Mouse (Mus musculus) heart, postnatal 25 days (tissue): ENCODE measurements around the gene Hist1h4f. TPM values are rescaled to one million over a fixed set of nuclear protein-coding genes. Genes with fewer than 3 reads are reported as not detected.
"Not testable (repeated sequence)": the region's sequence is repeated elsewhere in the genome, so short reads cannot be mapped to it uniquely, and the experiment has no call there.

Experiments
- DNase-seq: peaks from one replicate; pipeline ENCODE4 v3.0.0; 2022; ENCODE audit warnings: low spot score
- intact Hi-C: fragments of 180-260 bp; cut with DNase I; formaldehyde crosslinking; loops from one replicate; pipeline ENCODE4 v1.15.1; 2025
- total RNA-seq, 2 experiments: library from RNA; stranded (reverse); gene quantifications; 2 replicates each; pipeline ENCODE4 v1.2.3; 2021

The Hist1h4f gene
- total RNA-seq = 10 to 100 TPM; 33.0 to 46.9 TPM

DNA sequence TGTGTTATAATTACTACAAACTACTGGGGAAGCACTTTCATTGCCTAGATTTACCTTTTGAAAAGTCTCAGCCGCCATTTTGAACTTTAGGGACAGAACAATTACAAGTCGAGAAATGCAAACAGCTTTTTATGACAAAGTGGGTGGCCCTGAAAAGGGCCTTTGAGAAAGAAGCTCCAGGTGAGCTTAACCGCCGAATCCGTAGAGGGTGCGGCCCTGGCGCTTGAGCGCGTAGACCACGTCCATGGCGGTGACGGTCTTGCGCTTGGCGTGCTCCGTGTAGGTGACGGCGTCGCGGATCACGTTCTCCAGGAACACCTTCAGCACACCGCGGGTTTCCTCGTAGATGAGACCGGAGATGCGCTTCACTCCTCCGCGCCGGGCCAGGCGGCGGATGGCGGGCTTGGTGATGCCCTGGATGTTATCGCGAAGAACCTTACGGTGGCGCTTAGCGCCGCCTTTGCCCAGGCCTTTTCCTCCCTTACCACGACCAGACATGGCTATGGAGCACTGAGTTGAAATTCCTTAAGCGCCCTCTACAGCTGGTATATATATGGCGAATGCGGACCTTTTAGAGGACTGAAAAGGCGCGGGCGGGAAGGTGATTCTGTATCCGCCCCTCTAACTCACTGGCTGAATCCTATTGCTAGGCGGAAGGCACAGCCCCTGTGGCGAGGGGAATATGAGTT is at the start of gene Hist1h4f:
Gene Hist1h4f (minus strand): TSS at position 503 of the 689 bp plus-strand sequence.
- intact Hi-C loops = not testable (repeated sequence)
- DNase-seq = peak; percentile 62

DNA sequence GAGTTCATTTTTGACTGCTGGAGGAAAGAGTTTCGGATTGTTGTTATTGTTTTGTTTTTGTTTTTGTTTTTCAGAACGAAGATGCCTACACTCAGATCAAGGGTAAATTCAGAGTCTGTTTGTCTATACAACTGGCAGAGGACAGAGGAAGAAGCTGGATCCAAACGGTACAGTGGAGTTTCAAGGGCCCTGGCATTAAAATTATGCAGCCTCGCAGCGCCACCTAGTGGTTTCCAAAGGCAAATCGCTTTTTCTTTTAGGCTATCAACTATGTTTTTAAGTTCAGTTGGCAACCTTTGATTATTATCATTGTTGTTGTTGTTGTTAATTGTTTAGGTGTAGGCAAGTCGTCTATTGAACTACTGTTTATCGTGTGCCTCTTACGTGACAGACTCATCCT is 46.5 kb upstream of the Hist1h4f start:
- intact Hi-C loops = loop anchor here (2.0 to 5.0 kb wide), 2 partner anchors 71 to 173 kb away; no protein-coding TSS in a partner anchor

DNA sequence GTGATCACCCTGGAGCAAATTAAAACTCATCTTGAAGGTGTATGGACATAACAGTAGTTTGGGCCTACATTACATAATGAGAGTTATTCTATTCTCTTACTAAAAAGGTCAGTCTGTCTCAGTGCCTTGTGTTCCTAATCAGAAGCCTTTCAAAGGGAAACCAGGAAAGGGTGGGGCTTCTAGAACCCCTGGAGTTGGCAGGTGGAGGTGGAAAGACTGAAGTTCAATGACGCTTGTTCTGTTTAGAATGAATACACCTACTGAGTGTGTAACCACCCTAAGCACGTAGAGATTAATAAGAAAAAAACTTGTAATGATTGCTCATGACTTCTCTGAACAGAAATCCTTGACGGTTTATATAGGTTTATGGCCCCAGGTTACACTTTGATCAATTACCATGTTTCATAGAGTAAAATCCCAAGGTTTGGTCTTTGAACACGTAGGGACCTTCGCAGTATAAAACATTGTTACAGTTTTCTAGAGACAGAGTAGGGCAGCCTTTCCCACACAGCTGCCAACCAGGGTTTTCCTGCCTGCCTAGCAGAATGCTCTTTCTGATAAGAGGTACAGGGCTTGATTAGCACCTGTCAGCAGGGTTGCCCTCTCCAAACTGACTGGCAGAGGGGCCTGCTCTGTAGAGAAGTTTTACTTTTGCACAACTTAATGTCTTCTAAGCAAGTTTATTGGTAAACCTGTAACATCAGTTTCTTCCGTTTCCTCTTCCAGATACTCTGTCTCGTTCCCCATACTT is 44.3 kb upstream of the Hist1h4f start:
- DNase-seq = no peak
- intact Hi-C loops = loop anchor here (2.0 to 5.0 kb wide), 2 partner anchors 68 to 171 kb away; no protein-coding TSS in a partner anchor

More for the DNA sequence above, 46.5 kb upstream of the Hist1h4f start:
- peak; percentile 25 for DNase-seq

DNA sequence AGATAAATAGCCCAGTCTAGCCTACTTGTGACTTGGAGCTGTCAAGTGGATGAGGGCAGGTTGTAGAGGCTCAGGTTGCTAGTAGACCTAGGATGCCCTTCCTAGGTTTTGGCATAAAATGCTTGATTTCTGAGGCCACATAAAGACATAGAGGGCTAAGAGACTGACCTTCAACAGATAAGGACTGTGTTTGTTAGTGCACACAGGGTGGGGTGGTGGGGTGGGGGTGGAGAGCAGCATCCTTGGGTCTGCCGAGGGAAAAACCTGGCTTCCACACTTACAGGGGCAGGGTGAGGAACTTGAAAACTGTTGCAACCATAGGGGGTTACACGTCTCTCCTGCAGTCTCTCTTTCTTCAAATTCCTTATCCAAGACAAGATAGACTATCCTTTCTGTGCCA is 43.7 kb upstream of the Hist1h4f start:
- intact Hi-C loops = loop anchor here (5.0 kb wide), 1 partner anchor 68 kb away; no protein-coding TSS in a partner anchor
- DNase-seq = no peak

DNA sequence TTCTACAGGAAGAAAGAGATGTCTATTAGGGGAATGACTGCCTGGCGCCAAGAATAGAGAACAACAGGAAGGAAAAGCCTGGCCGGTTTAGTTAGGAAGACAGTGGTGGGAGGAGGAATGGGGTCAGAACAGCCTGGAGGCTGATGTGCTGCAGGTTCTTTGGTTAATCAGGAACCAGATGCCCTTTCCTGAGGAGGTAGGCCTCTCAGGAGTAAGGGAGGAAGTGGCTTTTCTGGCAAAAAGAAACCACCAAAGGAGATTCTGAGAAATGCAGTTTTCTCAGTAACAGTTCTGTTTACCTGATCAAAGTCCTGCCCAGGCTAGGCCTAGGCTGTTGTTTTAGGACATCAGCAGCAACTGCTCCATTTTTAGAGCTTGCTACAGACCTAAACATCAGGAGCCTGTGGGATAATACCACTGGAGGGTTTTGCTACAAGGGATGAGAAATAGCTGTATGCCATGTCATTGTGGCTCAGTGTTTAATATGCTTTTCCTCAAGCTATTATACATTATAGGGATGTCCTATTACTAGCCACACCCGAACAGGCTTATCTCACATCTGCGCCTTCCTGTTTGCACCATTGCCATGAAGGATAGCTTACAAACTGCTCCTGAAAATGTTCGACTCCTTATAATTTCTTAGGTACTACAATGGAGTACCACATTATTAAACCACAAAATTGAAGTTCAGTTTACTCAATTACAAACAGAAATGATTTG is 41.8 kb upstream of the Hist1h4f start:
- DNase-seq = no peak
- intact Hi-C loops = no loop called here

DNA sequence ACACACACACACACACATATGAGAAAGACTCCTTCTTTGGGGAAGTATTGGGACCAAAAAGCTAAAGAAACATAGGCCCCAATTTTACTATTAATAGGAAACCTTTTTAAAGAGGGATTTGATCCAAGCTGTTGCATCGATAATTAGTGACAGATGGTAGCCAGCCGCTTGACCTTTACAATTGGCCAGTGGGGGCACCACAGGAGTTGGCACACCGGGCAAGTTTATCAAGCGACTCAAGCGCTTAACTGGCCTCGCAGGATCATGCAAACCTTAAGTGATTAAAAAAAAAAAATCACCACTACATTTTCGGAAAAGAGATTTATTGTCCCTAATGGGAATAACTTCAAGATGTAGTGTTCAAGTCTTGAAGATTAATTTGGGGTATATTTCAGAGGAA is 41.2 kb upstream of the Hist1h4f start:
- DNase-seq = no peak
- intact Hi-C loops = no loop called here

DNA sequence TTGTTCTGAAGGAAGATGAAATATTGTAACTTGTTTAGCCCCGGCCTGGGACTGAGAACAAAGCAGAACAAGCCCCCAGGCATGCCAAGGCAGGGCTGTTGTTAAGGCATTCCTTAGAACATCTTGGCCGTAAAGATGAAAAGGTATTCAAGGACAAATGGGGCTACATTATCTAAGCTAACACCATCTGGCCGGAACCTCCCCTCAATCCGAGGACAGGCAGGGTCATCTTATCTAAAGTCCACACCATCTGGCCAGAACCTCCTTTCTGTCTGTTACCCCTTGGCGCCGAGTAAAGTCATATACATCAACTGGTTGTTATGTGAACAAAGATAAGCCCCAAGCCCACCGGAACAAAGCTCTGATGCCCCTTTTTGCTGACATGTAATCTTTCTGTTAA is 40.4 kb upstream of the Hist1h4f start:
- intact Hi-C loops, DNase-seq: not testable (repeated sequence)

DNA sequence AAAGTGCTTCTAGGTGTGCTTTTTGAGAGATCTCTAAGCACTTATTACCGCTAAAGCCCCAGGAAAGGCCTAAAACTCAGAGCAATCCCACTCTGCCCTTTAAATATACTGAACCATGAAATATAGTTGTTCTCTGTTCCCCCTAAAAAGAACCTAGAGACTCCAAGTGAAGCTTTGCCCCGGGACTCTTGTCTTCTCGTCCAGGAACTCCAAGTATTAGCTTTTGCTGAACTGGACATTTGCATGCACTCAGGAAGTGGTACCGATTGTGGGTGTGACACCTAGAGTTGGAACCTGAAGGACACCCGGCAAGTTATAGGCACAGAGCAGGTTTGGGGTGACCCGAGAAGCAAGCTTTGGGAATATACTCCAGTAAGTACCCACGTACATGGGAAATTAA is 39.8 kb upstream of the Hist1h4f start:
- no peak for DNase-seq
- intact Hi-C loops = no loop called here

DNA sequence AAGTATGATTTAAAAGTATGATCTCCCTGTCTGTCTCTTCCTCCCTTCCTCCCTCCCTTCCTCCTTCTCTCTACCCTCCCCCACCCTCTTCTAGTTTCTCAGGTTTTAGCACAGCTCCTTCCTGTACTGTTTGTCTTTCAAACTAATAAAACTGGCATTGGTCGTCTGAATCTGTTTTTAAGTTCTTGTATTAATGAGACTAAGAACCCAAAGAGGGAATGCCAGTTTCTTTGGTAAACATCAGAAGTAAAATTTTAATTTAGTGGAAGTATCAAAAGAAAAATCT is 35.4 kb upstream of the Hist1h4f start:
- intact Hi-C loops = loop anchor here (5.0 kb wide), 2 partner anchors 1545 to 1830 kb away; partner anchors contain the start of genes Hist1h2ag, Hist1h2bj and Hist1h4i
- no peak for DNase-seq

DNA sequence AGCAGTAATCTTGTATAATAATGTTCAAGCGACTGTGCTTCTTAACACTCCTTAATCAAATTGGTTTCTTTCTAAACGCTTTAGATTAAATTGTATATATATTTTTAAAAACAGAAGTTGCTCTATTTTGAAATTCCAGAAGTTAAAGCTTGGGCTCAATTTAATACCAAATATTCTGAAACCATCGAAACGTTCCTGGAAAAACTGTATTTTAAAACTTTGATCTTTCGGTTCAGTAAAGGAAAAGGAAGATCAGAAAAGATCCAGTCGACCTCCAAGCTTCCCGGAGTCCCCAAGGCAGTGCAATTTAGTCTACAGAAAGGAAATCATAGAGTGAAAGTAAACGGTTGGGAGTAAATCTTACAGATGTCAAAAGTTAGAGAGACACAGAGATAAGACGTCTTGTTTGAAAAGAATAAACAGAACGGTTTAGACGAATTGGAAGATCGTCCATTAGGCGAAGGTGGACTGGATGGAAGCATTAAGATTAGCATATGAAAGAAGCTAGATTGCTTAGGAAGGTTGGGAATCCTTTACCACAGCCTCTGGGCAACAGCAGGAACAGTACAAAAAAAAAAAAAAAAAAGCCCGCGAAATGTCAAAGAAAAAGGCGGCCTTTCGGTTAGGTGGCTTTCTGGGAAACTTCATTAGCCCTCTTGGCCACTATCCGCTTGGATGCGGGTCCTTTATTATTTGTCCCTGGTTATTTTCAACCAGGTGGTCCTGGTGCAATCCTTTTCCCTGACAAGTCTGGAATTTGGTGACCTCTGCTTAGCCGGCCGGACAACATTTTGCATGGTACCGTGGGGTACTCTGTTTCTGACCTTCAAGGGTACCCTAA is 34.9 kb upstream of the Hist1h4f start:
- no peak for DNase-seq
- intact Hi-C loops = loop anchor here (5.0 kb wide), 2 partner anchors 1544 to 1829 kb away; partner anchors contain the start of genes Hist1h2ag, Hist1h2bj and Hist1h4i

DNA sequence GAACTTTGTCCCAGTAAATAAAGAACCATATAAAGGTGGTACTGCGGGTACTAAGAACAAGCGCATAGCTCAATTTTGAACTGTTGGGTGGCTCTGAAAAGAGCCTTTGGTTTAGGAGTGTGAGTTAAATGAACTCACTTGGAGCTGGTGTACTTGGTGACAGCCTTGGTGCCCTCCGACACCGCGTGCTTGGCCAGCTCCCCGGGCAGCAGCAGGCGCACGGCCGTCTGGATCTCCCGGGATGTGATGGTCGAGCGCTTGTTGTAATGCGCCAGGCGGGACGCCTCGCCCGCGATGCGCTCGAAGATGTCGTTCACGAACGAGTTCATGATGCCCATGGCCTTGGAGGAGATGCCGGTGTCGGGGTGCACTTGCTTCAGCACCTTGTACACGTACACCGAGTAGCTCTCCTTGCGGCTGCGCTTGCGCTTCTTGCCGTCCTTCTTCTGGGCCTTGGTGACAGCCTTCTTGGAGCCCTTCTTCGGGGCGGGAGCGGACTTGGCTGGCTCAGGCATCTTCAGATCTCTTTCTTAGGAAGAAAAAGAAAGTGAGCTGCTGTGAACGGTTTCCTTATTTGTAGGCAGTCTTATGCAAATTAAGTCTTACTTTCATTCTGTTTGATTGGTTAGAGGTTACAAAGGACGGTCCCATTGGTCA is 34.1 kb upstream of the Hist1h4f start:
- DNase-seq = peak; percentile 66
- intact Hi-C loops = loop anchor here (1.0 to 5.0 kb wide), 3 partner anchors 36 to 1828 kb away; partner anchors contain the start of genes Hist1h2ag, Hist1h2be, Hist1h2bj and Hist1h4i

DNA sequence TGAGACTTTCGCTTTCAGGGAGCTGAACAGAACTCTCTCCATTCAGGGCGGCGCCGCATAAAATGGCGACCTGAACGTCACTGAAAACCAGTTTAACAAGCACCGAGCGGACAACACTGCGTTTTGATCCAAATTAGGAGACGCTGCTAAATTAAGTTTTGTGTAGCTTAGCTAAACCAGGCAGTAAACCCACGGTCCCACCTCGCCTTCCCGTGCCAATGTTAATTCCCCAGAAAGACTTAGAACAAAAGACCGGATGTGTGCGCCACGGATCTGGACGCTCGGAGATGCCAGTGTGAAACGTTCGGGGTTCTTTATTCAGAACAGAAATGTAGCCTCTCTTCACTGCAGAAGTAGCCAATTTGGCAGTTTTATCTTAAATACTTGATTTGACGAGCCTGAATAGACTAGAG is 33.6 kb upstream of the Hist1h4f start:
- peak; percentile 50 for DNase-seq
- intact Hi-C loops = loop anchor here (1.0 to 5.0 kb wide), 3 partner anchors 36 to 1828 kb away; partner anchors contain the start of genes Hist1h2ag, Hist1h2be, Hist1h2bj and Hist1h4i

DNA sequence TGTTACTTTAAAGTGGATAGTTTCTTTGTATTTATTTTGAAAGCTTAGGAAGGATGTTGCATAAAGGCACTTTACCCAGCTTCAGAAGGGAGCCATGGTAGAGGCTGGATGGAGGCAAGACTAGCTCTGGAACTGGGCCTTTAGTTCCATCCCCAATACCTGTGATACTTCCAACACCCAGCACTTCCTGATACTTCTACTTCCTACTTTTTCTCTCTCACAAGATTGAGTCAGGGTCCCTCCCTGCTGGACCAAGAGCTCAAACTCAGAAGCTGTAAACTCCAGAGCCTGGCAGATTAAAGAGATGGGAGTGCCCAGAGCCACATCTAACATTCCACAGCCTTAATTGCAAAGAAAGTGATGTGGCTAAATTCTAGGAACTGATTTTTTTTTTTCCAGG is 32.9 kb upstream of the Hist1h4f start:
- intact Hi-C loops = loop anchor here (5.0 kb wide), 3 partner anchors 52 to 168 kb away; partner anchors contain the start of genes Hist1h2ab, Hist1h2af, Hist1h3b and Hist1h4h

DNA sequence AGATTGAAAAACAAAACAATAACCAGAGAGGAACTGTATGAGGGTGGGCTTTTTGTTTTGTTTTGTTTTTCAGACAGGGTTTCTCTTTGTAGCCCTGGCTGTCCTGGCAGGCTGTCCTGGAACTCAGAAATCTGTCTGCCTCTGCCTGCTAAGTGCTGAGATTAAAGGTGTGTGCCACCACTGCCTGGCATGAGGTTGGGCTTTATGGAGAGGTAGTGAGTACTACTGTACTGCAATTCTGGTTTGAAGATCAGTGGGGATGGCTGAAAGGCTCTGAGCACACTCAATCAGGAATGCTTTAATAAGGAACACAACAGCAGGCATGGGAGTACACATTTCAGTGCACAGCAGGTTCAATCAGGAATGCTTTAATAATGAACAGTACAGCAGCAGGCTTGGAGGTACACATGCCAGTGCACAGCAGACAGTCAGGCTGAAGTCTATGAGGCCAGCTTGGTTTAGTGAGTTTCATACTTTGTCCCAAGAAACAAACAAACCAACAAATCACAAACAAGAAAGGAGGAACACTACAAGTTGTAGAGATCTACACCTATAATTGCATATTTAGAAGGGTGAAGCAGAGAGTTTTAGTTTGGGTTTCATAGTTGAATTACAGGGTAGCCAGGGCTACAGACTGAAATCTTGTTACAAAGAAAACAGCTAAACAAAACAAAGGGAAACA is 32.1 kb upstream of the Hist1h4f start:
- no peak for DNase-seq
- intact Hi-C loops = loop anchor here (5.0 kb wide), 3 partner anchors 51 to 169 kb away; partner anchors contain the start of genes Hist1h2ab, Hist1h2af, Hist1h3b and Hist1h4h

More for the DNA sequence above, 32.9 kb upstream of the Hist1h4f start:
- no peak for DNase-seq

DNA sequence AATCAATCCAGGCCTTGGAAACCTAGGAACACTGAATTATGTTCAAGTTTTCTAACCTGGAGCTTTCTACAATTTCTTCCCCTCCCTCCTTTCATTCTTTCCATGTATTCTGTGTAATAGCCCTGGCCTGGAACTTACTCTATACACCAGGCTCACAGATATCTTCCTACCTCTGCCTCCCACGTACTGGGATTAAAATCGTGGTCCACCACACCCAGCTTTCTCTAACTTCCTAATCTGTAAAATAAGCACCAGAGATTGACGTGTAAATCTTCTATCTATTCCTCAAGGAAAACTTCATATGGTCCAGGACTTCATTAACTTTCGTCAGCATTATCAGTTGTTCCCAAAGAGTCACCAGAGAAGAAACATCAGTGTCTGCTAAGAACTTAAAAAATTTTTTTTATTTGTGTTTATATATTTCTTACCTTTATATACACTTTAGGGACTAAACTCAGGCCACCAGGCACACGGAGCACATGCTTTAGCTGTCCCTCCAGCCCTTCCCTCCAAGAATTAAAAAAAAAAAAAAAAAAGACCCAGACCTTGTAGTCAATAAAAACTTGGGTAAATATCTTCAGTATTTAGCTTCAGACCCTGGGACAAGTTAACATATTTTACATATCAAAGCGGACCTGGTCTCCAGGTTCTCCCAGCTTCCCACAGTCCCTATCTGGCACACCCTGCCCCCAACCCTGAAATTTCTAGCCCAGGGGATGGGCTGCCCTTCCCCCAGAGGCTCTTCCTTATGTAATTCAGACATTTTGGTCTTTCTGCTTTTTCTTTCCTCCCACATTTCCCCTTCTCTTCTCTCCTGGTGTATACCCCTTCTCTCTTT is 31.0 kb upstream of the Hist1h4f start:
- intact Hi-C loops = loop anchor here (5.0 kb wide), 3 partner anchors 50 to 170 kb away; partner anchors contain the start of genes Hist1h2ab, Hist1h2af, Hist1h3b and Hist1h4h
- DNase-seq = no peak

DNA sequence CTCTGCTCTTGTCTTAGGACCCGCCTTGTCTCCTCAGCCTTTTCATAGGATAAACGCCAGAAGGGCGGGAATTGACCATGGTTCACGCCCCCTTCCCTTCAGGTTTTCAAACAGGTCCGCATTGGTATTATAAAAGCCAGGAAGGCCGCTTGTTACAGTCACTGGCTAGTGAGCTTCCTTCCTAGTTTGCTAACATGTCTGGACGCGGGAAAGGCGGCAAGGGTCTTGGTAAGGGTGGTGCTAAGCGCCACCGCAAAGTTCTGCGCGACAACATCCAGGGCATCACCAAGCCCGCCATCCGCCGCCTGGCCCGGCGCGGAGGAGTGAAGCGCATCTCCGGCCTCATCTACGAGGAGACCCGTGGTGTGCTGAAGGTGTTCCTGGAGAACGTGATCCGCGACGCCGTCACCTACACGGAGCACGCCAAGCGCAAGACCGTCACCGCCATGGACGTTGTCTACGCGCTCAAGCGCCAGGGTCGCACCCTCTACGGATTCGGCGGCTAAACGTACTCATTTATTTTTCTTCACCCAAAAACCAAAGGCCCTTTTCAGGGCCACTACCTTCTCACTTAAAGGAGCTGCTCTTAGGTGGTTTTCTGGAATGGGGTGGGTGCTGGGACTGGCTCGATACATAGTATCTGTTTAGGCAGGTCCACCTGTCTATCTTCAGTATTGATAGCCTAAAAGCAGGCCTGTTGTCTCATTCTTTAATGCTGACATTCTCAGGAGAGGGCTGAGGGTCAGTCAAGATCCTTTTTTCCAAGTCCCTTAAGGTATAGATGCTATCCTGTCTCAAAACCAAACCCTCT is 30.2 kb upstream of the Hist1h4f start, which contains the start of gene Hist1h4d:
Gene Hist1h4d (plus strand): TSS at position 191 of the 811 bp plus-strand sequence.
- peak; percentile 97 for DNase-seq
- intact Hi-C loops = loop anchor here (5.0 kb wide), 3 partner anchors 49 to 171 kb away; partner anchors contain the start of genes Hist1h2ab, Hist1h2af, Hist1h3b and Hist1h4h
